Mouse (Mus musculus) bone marrow, adult 2 months (tissue): ENCODE results near the gene Rspry1.

ENCODE experiments used
- CTCF ChIP-seq: fragments of 200-500 bp; IDR thresholded peaks from 2 replicates; pipeline ENCODE4 v1.5.1; 2011; ENCODE audit warnings: low read length, control low read depth; ENCODE audit not compliant: control insufficient read depth, insufficient read depth
- POLR2A ChIP-seq: fragments of 200-500 bp; IDR thresholded peaks from 2 replicates; pipeline ENCODE4 v1.6.1; 2011; ENCODE audit warnings: low read depth, mild to moderate bottlenecking, control low read depth, low read length, borderline replicate concordance; ENCODE audit not compliant: control insufficient read depth

- no peak for TF ChIP-seq POLR2A
- TF ChIP-seq CTCF = no peak
These were observed 29.8 kb upstream of the Rspry1 start for GRCm38 (mm10) chr8:94571896-94572295.
